Mouse (Mus musculus) layer of hippocampus, adult 6 months (tissue): ENCODE results near the gene Men1. TPM values are rescaled to one million over a fixed set of nuclear protein-coding genes. Genes with fewer than 3 reads are reported as not detected.
A peak's percentile ranks its signal among the peaks of the same experiment; 100 is the strongest.

Source experiments
- long read RNA-seq, 2 experiments: library from polyadenylated mRNA; unstranded; transcript quantifications; one replicate each; pipeline ENCODE4 v2.0.0; 2019 to 2020
- microRNA-seq: library from miRNA; unstranded; fragments of <30 nt; microRNA quantifications from one replicate; pipeline ENCODE4 v1.2.0, GENCODE M21; 2020
- polyA plus RNA-seq: library from polyadenylated mRNA; unstranded; fragments of <200 nt; fragmentation: Nextera tagmentation; gene quantifications from 2 replicates; pipeline ENCODE4 v1.2.3, GENCODE M21; 2021

The Men1 gene
- 27.4 and 30.5 TPM in 2 replicates for polyA plus RNA-seq
- long read RNA-seq, experiment 1, transcript Men1-203 (10 exons, 2,639 nt) = minor isoform, 17 of 67 reads
- long read RNA-seq, experiment 1, transcript Men1-201 (9 exons, 2,975 nt) = major isoform, 37 of 67 reads
- long read RNA-seq, experiment 1, partial matches to known transcripts = 6 of 67 reads
- long read RNA-seq, experiment 1, other reads (novel, unspliced or antisense) = 3 of 67 reads
- long read RNA-seq, experiment 2, transcript Men1-201 (9 exons, 2,975 nt) = major isoform, 116 of 233 reads
- long read RNA-seq, experiment 2, transcript Men1-203 (10 exons, 2,639 nt) = minor isoform, 60 of 233 reads
- long read RNA-seq, experiment 2, transcript Men1-206 (10 exons, 2,652 nt) = minor isoform, 28 of 233 reads
- long read RNA-seq, experiment 2, partial matches to known transcripts = 19 of 233 reads
- long read RNA-seq, experiment 2, other reads (novel, unspliced or antisense) = 8 of 233 reads

GRCm38 (mm10) chr19:6334673-6335457 is at the start of gene Men1:
Gene Men1, plus strand, starts transcription at chr19:6334979.

GRCm38 (mm10) chr19:6306137-6306551 is 28.6 kb upstream of the Men1 start, which contains the start of gene Cdc42bpg:
Gene Cdc42bpg, plus strand, starts transcription at chr19:6306456.

GRCm38 (mm10) chr19:6340524-6341452 is 6.0 kb downstream of the Men1 start, which contains the start of gene Map4k2:
Gene Map4k2, plus strand, starts transcription at chr19:6341135.

DNA sequence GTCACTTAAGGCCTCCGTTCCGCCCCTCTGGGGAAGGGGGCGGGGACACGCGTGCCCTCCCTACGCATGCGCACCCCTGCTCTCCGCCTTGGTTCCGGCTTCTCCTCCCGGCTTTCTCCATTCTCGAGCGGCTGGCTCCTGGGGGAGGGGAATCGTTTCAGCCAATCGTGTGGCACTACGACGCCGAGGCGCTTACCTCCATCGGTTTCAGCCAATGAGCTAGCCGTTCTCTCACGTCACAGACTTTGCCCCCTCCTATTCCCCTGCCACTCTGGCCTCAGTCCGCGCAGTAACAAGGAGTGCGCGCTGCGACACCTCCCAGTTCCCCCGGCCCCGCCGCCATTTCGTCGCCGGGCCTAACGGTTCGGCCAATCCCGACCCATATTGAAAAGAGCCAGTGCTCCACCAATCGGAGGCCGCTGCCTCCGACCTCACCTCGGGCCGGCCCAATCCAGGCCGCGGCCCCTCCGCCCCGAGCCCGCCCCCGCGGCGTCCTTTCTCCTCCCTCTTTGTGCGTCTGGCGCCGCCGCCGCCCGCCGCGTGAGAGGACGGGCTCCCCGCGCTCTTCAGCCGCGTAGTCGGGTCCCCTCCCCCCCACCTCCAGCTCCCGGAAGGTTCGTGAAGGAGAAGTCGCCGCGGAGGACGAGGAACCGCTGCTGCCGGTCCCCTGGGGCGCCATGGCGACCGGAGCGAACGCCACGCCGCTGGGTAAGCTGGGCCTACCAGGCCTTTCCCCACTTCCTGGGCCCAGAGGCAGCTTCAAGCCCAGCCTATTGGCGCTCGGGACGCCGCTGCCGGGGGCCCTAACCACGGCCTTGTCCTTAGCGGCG is 28.8 kb downstream of the Men1 start, which contains the start of gene Sf1:
Gene Sf1, plus strand, starts transcription at position 280 of the 830 bp plus-strand sequence.

GRCm38 (mm10) chr19:6384128-6384527 is 49.3 kb downstream of the Men1 start, which contains the start of gene Pygm:
Gene Pygm, plus strand, starts transcription at chr19:6384399.

Small RNA genes lying within 50 kb of the gene (microRNA-seq; reads per million reads assigned to microRNA genes)
- gene Mir6989 = 4.1 reads per million, percentile 15 among the genes with 10 or more reads in this experiment

Other genes starting within 250 kb of the Men1 start
- 0.09 and 0.10 TPM in 2 replicates for gene Cdca5, start 250.0 kb upstream of the Men1 start, polyA plus RNA-seq
- gene AC131692.1, start 240.6 kb upstream of the Men1 start, polyA plus RNA-seq = not detected in 2 replicates
- 0.09 TPM in 1 of 2 replicates, not detected in the other for gene Naaladl1, start 229.2 kb upstream of the Men1 start, polyA plus RNA-seq
- 43.5 and 44.1 TPM in 2 replicates for gene Sac3d1, start 216.3 kb upstream of the Men1 start, polyA plus RNA-seq
- 66.8 and 74.4 TPM in 2 replicates for gene Snx15, start 206.7 kb upstream of the Men1 start, polyA plus RNA-seq
- gene Batf2, start 194.0 kb upstream of the Men1 start, polyA plus RNA-seq = 0.24 TPM in 1 of 2 replicates, not detected in the other
- gene Arl2, start 193.4 kb upstream of the Men1 start, polyA plus RNA-seq = 169 and 184 TPM in 2 replicates
- not detected in 2 replicates for gene Majin, start 150.6 kb upstream of the Men1 start, polyA plus RNA-seq
- not detected in 2 replicates for gene Gpha2, start 108.6 kb upstream of the Men1 start, polyA plus RNA-seq
- gene Ppp2r5b, start 99.1 kb upstream of the Men1 start, polyA plus RNA-seq = 31.7 and 43.9 TPM in 2 replicates
- gene Atg2a, start 93.3 kb upstream of the Men1 start, polyA plus RNA-seq = 6.7 and 6.8 TPM in 2 replicates
- 37.4 and 45.0 TPM in 2 replicates for gene Ehd1, start 58.3 kb upstream of the Men1 start, polyA plus RNA-seq
- gene Cdc42bpg, start 28.5 kb upstream of the Men1 start, polyA plus RNA-seq = 0.09 and 0.10 TPM in 2 replicates
- 30.1 and 42.0 TPM in 2 replicates for gene Map4k2, start 6.2 kb downstream of the Men1 start, polyA plus RNA-seq
- gene Sf1, start 28.7 kb downstream of the Men1 start, polyA plus RNA-seq = 63.6 and 92.3 TPM in 2 replicates
- gene Pygm, start 49.4 kb downstream of the Men1 start, polyA plus RNA-seq = 11.3 and 12.0 TPM in 2 replicates
- gene Rasgrp2, start 64.4 kb downstream of the Men1 start, polyA plus RNA-seq = 26.2 and 29.9 TPM in 2 replicates
- gene Nrxn2, start 83.8 kb downstream of the Men1 start, polyA plus RNA-seq = 104 and 108 TPM in 2 replicates
- gene Slc22a12, start 208.1 kb downstream of the Men1 start, polyA plus RNA-seq = 0.40 and 0.44 TPM in 2 replicates